ENCODE assay signal across 21 mouse cellular contexts in the genomic region with DNA sequence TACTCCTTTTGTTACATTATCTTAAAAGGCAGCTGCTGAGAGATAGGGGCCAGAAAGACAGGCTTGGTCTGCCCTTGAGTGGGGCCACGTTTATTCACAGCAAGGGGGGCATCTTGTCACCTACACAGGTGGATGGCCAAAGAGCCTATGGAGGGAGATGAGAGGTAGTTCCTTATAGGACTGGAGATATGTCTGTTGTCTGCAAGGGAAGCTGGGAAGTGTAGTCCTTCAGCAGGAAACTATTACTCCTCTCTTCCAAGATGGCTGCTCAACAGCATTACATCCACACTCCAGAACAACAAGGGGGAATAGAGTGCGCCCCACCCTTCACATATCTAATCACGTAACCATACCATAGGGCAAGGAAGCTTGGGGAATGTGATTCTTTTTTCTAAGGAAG. TPM values are rescaled to one million over a fixed set of nuclear protein-coding genes. Genes with fewer than 3 reads are reported as not detected.
"Had no signal": no experiment of that assay in that cellular context is flagged by ENCODE, and none has a peak within 500 bp of the region (broad histone marks: within the 10 kb centered on the region; RNA-seq: fewer than 3 reads in every experiment).

No protein-coding gene starts in this region.

- H3K27ac ChIP-seq: layer of hippocampus, adult 2 months; limb, embryonic 12.5 days; stomach, embryonic 15.5 days had no signal

- H3K9ac ChIP-seq: limb, embryonic 12.5 days; stomach, embryonic 15.5 days had no signal

- H3K27me3 ChIP-seq: stomach, embryonic 15.5 days had no signal

- H3K36me3 ChIP-seq: limb, embryonic 12.5 days; stomach, embryonic 15.5 days had no signal

- DNase-seq: kidney, adult 18-20 months; kidney, postnatal 10 days; kidney, postnatal 4 days; lung, adult 2 months; lung, postnatal 4 days; right cerebral cortex, adult 18-20 months; right cerebral cortex, postnatal 4 days; spleen, adult 18-20 months; thymus, adult 2 months; thymus, postnatal 25 days had no signal

- H3K4me2 ChIP-seq: limb, embryonic 12.5 days; midbrain, embryonic 11.5 days; stomach, embryonic 15.5 days had no signal

- H3K4me3 ChIP-seq: layer of hippocampus, adult 2 months; limb, embryonic 12.5 days; megakaryocyte, embryonic 14.5 days; stomach, embryonic 15.5 days had no signal

- H3K9me3 ChIP-seq: limb, embryonic 12.5 days; megakaryocyte, embryonic 14.5 days; stomach, embryonic 15.5 days had no signal

- ATAC-seq: lung, postnatal 0 days; midbrain, embryonic 16.5 days had no signal

RNA-seq across cellular contexts. Expression of gene Ano9, which starts 1.9 kb away (rescaled TPM):
- total RNA-seq: layer of hippocampus, adult 2 months; layer of hippocampus, postnatal 10 days; left cerebral cortex, postnatal 36 days; liver, adult 2 months had no signal

RNA-seq across cellular contexts. Expression of gene Pkp3, which starts 41.5 kb away (rescaled TPM):
- total RNA-seq: layer of hippocampus, adult 2 months; layer of hippocampus, postnatal 10 days; left cerebral cortex, postnatal 36 days had no signal
- polyA plus RNA-seq: neural tube, embryonic 14.5 days had no signal
